Mouse (Mus musculus): ENCODE measurements around the gene Spats2l.

DNA sequence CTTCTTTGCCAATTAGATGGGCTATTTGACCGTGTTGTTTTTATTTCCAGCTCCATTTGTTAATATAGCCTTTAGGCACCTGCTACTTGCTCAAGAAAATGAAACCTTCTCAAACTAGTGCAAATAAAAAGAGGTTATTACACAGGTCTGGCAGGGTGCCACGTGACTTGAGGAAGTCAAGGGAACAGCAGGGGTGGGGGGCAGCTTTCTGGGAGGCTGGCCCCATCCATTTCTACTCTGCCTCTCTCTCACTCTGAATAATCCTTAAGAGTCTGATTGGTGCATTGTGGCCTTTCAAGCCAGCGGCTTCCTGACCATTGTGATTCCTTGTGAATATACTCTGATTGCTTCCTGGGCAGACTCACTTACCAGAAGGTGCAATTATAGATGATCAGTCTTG is 98.0 kb downstream of the Spats2l start:
- TF ChIP-seq CTCF (IDR thresholded peaks at IDR 0.05; ENCODE audit: insufficient read depth, low read length) (no peak), POLR2A (IDR thresholded peaks at IDR 0.05; ENCODE audit: borderline replicate concordance, extremely low read depth, low read depth, low read length) (no peak)

Data from lung, adult 2 months (tissue).